Mouse (Mus musculus): ENCODE measurements around the gene Fitm1. TPM values are rescaled to one million over a fixed set of nuclear protein-coding genes. Genes with fewer than 3 reads are reported as not detected.

Fitm1 gene
- polyA plus RNA-seq, 1 experiment from 2014 or later = 0.58 TPM

- no peaks in the 10 kb centered on the region for H3K9me3 ChIP-seq (ENCODE audit: control insufficient read depth, low read length)
- H3K4me1 ChIP-seq (ENCODE audit: control insufficient read depth, insufficient read depth, low read length) = no peaks in the 10 kb centered on the region
- no peak overlapping the region for H3K27ac ChIP-seq (ENCODE audit: low read depth, low read length)
- H3K36me3 ChIP-seq (ENCODE audit: control insufficient read depth, insufficient read depth, low read length) = peaks cover 84% of the 10 kb centered on the region
- no peak overlapping the region for H3K4me3 ChIP-seq (ENCODE audit: low read depth, low read length)
- H3K4me2 ChIP-seq (ENCODE audit: low read depth, low read length) = no peak overlapping the region
- H3K27me3 ChIP-seq (ENCODE audit: control insufficient read depth, insufficient read depth, low read length) = no peaks in the 10 kb centered on the region
- 96% methylated on average over 21 of the region's 21 CpGs for WGBS
- no peak overlapping the region for H3K9ac ChIP-seq (replicated peaks; ENCODE audit: low read depth, low read length)
- no peak for ATAC-seq (ENCODE audit: low read depth)
Observed at GRCm38 (mm10) chr14:55598521-55599390, 23.3 kb downstream of the Fitm1 start.

GRCm38 (mm10) chr14:55603271-55603632 is 27.8 kb downstream of the Fitm1 start, which contains the start of gene Irf9:
Gene Irf9, plus strand, starts transcription at chr14:55603571.
- H3K36me3 ChIP-seq (ENCODE audit: control insufficient read depth, insufficient read depth, low read length) = peaks cover 59% of the 10 kb centered on the region
- 0 out of 2 replicates have a peak within 1 kb of the TSS, but pooled peaks have one; percentile 48 for H3K9ac ChIP-seq (replicated peaks; ENCODE audit: low read depth, low read length)
- H3K4me1 ChIP-seq (ENCODE audit: control insufficient read depth, insufficient read depth, low read length) = no peaks in the 10 kb centered on the region
- no peaks in the 10 kb centered on the region for H3K27me3 ChIP-seq (ENCODE audit: control insufficient read depth, insufficient read depth, low read length)
- no peaks in the 10 kb centered on the region for H3K9me3 ChIP-seq (ENCODE audit: control insufficient read depth, low read length)
- no peak within 1 kb of the TSS for H3K4me3 ChIP-seq (ENCODE audit: low read depth, low read length)
- WGBS = 88% methylated on average over 7 of the region's 7 CpGs
- H3K27ac ChIP-seq (ENCODE audit: low read depth, low read length) = peak within 1 kb of the TSS; percentile 34; the same call in 1 of the 2 replicates
- no peak for ATAC-seq (ENCODE audit: low read depth)
- peak within 1 kb of the TSS; percentile 23 for H3K4me2 ChIP-seq (ENCODE audit: low read depth, low read length)

GRCm38 (mm10) chr14:55603633-55604576 is 28.5 kb downstream of the Fitm1 start:
- H3K36me3 ChIP-seq (ENCODE audit: control insufficient read depth, insufficient read depth, low read length) = peaks cover 59% of the 10 kb centered on the region
- H3K9ac ChIP-seq (replicated peaks; ENCODE audit: low read depth, low read length) = 0 out of 2 replicates have a peak overlapping the region, but pooled peaks have one; percentile 48
- no peaks in the 10 kb centered on the region for H3K9me3 ChIP-seq (ENCODE audit: control insufficient read depth, low read length)
- H3K4me2 ChIP-seq (ENCODE audit: low read depth, low read length) = peak overlapping the region; percentile 23
- no peak overlapping the region for H3K4me3 ChIP-seq (ENCODE audit: low read depth, low read length)
- H3K27ac ChIP-seq (ENCODE audit: low read depth, low read length) = peak overlapping the region; percentile 34; the same call in 1 of the 2 replicates
- WGBS = 22% methylated on average over 19 of the region's 19 CpGs
- ATAC-seq (ENCODE audit: low read depth) = peak; percentile 87
- H3K27me3 ChIP-seq (ENCODE audit: control insufficient read depth, insufficient read depth, low read length) = no peaks in the 10 kb centered on the region
- H3K4me1 ChIP-seq (ENCODE audit: control insufficient read depth, insufficient read depth, low read length) = no peaks in the 10 kb centered on the region

- Histone ChIP-seq H3K36me3 (ENCODE audit: control insufficient read depth, insufficient read depth, low read length) (peaks cover 49% of the 10 kb centered on the region), H3K4me2 (ENCODE audit: low read depth, low read length) (no peak overlapping the region)
- WGBS = 88% methylated on average over 11 of the region's 11 CpGs
Observed at GRCm38 (mm10) chr14:55604823-55605222, 29.4 kb downstream of the Fitm1 start.

GRCm38 (mm10) chr14:55605743-55606459 is 30.5 kb downstream of the Fitm1 start:
- H3K4me3 ChIP-seq (ENCODE audit: low read depth, low read length) = no peak overlapping the region
- H3K4me2 ChIP-seq (ENCODE audit: low read depth, low read length) = no peak overlapping the region
- H3K27ac ChIP-seq (ENCODE audit: low read depth, low read length) = no peak overlapping the region
- H3K27me3 ChIP-seq (ENCODE audit: control insufficient read depth, insufficient read depth, low read length) = no peaks in the 10 kb centered on the region
- 94% methylated on average over 16 of the region's 16 CpGs for WGBS
- no peak for ATAC-seq (ENCODE audit: low read depth)
- no peak overlapping the region for H3K9ac ChIP-seq (replicated peaks; ENCODE audit: low read depth, low read length)
- no peaks in the 10 kb centered on the region for H3K4me1 ChIP-seq (ENCODE audit: control insufficient read depth, insufficient read depth, low read length)
- H3K9me3 ChIP-seq (ENCODE audit: control insufficient read depth, low read length) = no peaks in the 10 kb centered on the region
- peaks cover 39% of the 10 kb centered on the region for H3K36me3 ChIP-seq (ENCODE audit: control insufficient read depth, insufficient read depth, low read length)

More at GRCm38 (mm10) chr14:55604823-55605222, 29.4 kb downstream of the Fitm1 start:
- Histone ChIP-seq H3K9ac (replicated peaks; ENCODE audit: low read depth, low read length) (no peak overlapping the region), H3K4me1 (ENCODE audit: control insufficient read depth, insufficient read depth, low read length) (no peaks in the 10 kb centered on the region), H3K4me3 (ENCODE audit: low read depth, low read length) (no peak overlapping the region), H3K9me3 (ENCODE audit: control insufficient read depth, low read length) (no peaks in the 10 kb centered on the region), H3K27me3 (ENCODE audit: control insufficient read depth, insufficient read depth, low read length) (no peaks in the 10 kb centered on the region), H3K27ac (ENCODE audit: low read depth, low read length) (no peak overlapping the region)
- no peak for ATAC-seq (ENCODE audit: low read depth)

GRCm38 (mm10) chr14:55608339-55608738 is 32.9 kb downstream of the Fitm1 start:
- Histone ChIP-seq H3K4me2 (ENCODE audit: low read depth, low read length) (no peak overlapping the region), H3K27me3 (ENCODE audit: control insufficient read depth, insufficient read depth, low read length) (no peaks in the 10 kb centered on the region), H3K9me3 (ENCODE audit: control insufficient read depth, low read length) (no peaks in the 10 kb centered on the region), H3K36me3 (ENCODE audit: control insufficient read depth, insufficient read depth, low read length) (peaks cover 19% of the 10 kb centered on the region), H3K9ac (replicated peaks; ENCODE audit: low read depth, low read length) (no peak overlapping the region), H3K4me3 (ENCODE audit: low read depth, low read length) (no peak overlapping the region), H3K27ac (ENCODE audit: low read depth, low read length) (no peak overlapping the region), H3K4me1 (ENCODE audit: control insufficient read depth, insufficient read depth, low read length) (no peaks in the 10 kb centered on the region)
- no peak for ATAC-seq (ENCODE audit: low read depth)
- 97% methylated on average over 6 of the region's 6 CpGs for WGBS

- 80% methylated on average over 6 of the region's 6 CpGs for WGBS
Observed at GRCm38 (mm10) chr14:55613346-55613745, 37.9 kb downstream of the Fitm1 start.

GRCm38 (mm10) chr14:55614565-55615178 is 39.3 kb downstream of the Fitm1 start:
- Histone ChIP-seq H3K9ac (replicated peaks; ENCODE audit: low read depth, low read length) (no peak overlapping the region), H3K36me3 (ENCODE audit: control insufficient read depth, insufficient read depth, low read length) (no peaks in the 10 kb centered on the region), H3K9me3 (ENCODE audit: control insufficient read depth, low read length) (no peaks in the 10 kb centered on the region), H3K4me1 (ENCODE audit: control insufficient read depth, insufficient read depth, low read length) (no peaks in the 10 kb centered on the region), H3K4me3 (ENCODE audit: low read depth, low read length) (no peak overlapping the region), H3K27me3 (ENCODE audit: control insufficient read depth, insufficient read depth, low read length) (no peaks in the 10 kb centered on the region), H3K4me2 (ENCODE audit: low read depth, low read length) (no peak overlapping the region), H3K27ac (ENCODE audit: low read depth, low read length) (no peak overlapping the region)
- WGBS = 77% methylated on average over 7 of the region's 7 CpGs
- no peak for ATAC-seq (ENCODE audit: low read depth)

More at GRCm38 (mm10) chr14:55613346-55613745, 37.9 kb downstream of the Fitm1 start:
- H3K36me3 ChIP-seq (ENCODE audit: control insufficient read depth, insufficient read depth, low read length) = peaks cover 4% of the 10 kb centered on the region; the same call in 1 of the 2 replicates
- H3K27ac ChIP-seq (ENCODE audit: low read depth, low read length) = no peak overlapping the region
- H3K27me3 ChIP-seq (ENCODE audit: control insufficient read depth, insufficient read depth, low read length) = no peaks in the 10 kb centered on the region
- no peak overlapping the region for H3K4me3 ChIP-seq (ENCODE audit: low read depth, low read length)
- no peaks in the 10 kb centered on the region for H3K9me3 ChIP-seq (ENCODE audit: control insufficient read depth, low read length)
- H3K4me2 ChIP-seq (ENCODE audit: low read depth, low read length) = no peak overlapping the region
- no peak overlapping the region for H3K9ac ChIP-seq (replicated peaks; ENCODE audit: low read depth, low read length)
- no peak for ATAC-seq (ENCODE audit: low read depth)
- no peaks in the 10 kb centered on the region for H3K4me1 ChIP-seq (ENCODE audit: control insufficient read depth, insufficient read depth, low read length)

Data from neural tube, embryonic 14.5 days (tissue).